Mouse (Mus musculus) E14TG2a.4 (cell line): ENCODE results near the gene Gart.
A peak's percentile ranks its signal among the peaks of the same experiment; 100 is the strongest.

Experiments used
- H3K27me3 ChIP-seq: 2 replicates; pipeline ENCODE4 v1.6.1; 2014; ENCODE audit warnings: low read length, control low read depth; ENCODE audit not compliant: insufficient read depth
- H3K36me3 ChIP-seq: 2 replicates; pipeline ENCODE4 v1.6.1; 2014; ENCODE audit warnings: low read length, control low read depth; ENCODE audit not compliant: insufficient read depth
- H3K4me1 ChIP-seq: replicated peaks from 2 replicates; pipeline ENCODE4 v1.6.1; 2014; ENCODE audit warnings: low read depth, low read length, control low read depth
- H3K4me3 ChIP-seq: replicated peaks from 2 replicates; pipeline ENCODE4 v1.5.1; 2014; ENCODE audit warnings: mild to moderate bottlenecking, low read length
- H3K9me3 ChIP-seq: 2 replicates; pipeline ENCODE4 v1.6.1; 2014; ENCODE audit warnings: low read length, control low read depth
- CTCF ChIP-seq: conservative IDR thresholded peaks from 2 replicates; pipeline ENCODE4 v1.5.1; 2014; ENCODE audit warnings: low read length
- NANOG ChIP-seq: IDR thresholded peaks from 2 replicates; pipeline ENCODE4 v1.6.1; 2014; ENCODE audit warnings: borderline replicate concordance, low read length, mixed read lengths
- POU5F1 ChIP-seq: IDR thresholded peaks from 2 replicates; pipeline ENCODE4 v1.6.1; 2014; ENCODE audit warnings: low read length, borderline replicate concordance

Gene Gart

GRCm38 (mm10) chr16:91644901-91645300 is 1.9 kb downstream of the Gart start:
- peaks cover 41% of the 10 kb centered on the region for H3K4me1 ChIP-seq

GRCm38 (mm10) chr16:91640171-91640570 is 6.6 kb downstream of the Gart start:
- no peaks in the 10 kb centered on the region for H3K9me3 ChIP-seq
- H3K27me3 ChIP-seq = no peaks in the 10 kb centered on the region
- TF ChIP-seq CTCF (no peak), POU5F1 (no peak), NANOG (no peak)
- no peak overlapping the region for H3K4me3 ChIP-seq
- H3K4me1 ChIP-seq = peaks cover 51% of the 10 kb centered on the region
- peaks cover 99% of the 10 kb centered on the region for H3K36me3 ChIP-seq

More at GRCm38 (mm10) chr16:91644901-91645300, 1.9 kb downstream of the Gart start:
- Histone ChIP-seq H3K9me3 (no peaks in the 10 kb centered on the region), H3K4me3 (peak overlapping the region; percentile 66), H3K27me3 (no peaks in the 10 kb centered on the region), H3K36me3 (peaks cover 53% of the 10 kb centered on the region)
- TF ChIP-seq POU5F1 (no peak), NANOG (no peak), CTCF (no peak)

GRCm38 (mm10) chr16:91639636-91640035 is 7.1 kb downstream of the Gart start:
- Histone ChIP-seq H3K9me3 (no peaks in the 10 kb centered on the region), H3K4me3 (no peak overlapping the region), H3K36me3 (peaks cover 100% of the 10 kb centered on the region), H3K4me1 (peaks cover 49% of the 10 kb centered on the region), H3K27me3 (no peaks in the 10 kb centered on the region)
- no peak for TF ChIP-seq CTCF
- no peak for TF ChIP-seq NANOG
- no peak for TF ChIP-seq POU5F1

DNA sequence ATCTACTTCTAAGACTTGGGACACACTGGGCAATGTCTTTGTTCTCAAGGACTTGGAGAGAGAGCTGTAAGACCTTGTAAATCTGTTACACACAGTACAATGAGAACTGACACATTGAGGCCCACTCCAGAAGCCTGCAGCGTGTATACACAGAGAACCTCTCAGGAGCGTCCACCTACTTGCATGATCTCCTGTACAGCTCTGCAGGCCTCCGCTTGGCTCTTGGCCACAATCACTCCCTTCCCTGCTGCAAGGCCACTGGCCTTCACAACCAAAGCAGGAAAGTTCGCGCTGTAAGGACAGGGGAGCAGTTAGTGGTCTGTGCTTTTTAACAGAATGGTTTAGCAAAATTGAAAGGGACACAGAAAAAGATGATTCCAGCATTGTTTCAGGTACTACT is 7.6 kb downstream of the Gart start:
- Histone ChIP-seq H3K27me3 (no peaks in the 10 kb centered on the region), H3K9me3 (no peaks in the 10 kb centered on the region), H3K4me1 (peaks cover 45% of the 10 kb centered on the region), H3K36me3 (peaks cover 100% of the 10 kb centered on the region), H3K4me3 (no peak overlapping the region)
- TF ChIP-seq NANOG = no peak
- TF ChIP-seq POU5F1 = no peak

DNA sequence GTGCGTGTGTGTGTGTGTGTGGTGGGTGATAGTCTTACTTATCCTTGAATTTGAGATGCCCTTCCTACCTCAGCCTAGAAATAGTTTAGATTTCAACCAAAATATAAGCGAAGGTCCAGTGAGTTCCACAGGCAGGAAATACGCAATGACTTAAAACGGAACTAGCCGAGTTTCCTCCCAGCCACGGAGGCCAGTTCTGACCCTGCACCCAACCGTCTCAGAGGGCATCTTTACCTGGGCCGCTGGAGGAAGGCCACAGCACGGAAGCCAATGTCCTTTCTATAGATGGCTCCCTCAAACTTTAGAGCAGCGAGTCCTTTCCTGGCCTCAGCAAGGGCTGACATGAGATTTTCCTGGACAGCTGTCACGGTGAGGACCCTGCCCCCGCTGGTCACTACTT is 13.1 kb downstream of the Gart start:
- H3K4me3 ChIP-seq = no peak overlapping the region
- H3K36me3 ChIP-seq = peaks cover 100% of the 10 kb centered on the region
- no peak for TF ChIP-seq NANOG
- TF ChIP-seq CTCF = no peak
- TF ChIP-seq POU5F1 = no peak
- H3K9me3 ChIP-seq = no peaks in the 10 kb centered on the region
- H3K27me3 ChIP-seq = no peaks in the 10 kb centered on the region
- peaks cover 45% of the 10 kb centered on the region for H3K4me1 ChIP-seq

DNA sequence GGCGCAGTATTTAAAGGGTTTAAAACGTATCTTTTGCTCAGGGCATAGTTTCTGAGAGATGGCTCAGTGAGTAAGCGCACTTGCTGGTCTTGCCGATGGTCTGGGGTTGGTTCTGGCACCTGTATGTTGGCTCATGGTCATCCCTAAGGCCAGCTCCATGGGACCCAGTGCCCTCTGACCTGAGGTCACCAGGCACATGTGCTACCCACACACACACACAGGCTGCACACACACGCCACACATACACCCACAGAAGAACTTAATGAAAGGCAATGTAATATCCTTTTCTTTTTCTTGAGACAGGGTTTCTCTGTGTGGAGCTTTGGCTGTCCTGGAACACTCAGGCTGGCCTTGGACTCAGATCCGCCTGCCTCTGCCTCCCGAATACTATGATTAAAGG is 13.8 kb downstream of the Gart start:
- no peak overlapping the region for H3K4me3 ChIP-seq
- H3K9me3 ChIP-seq = no peaks in the 10 kb centered on the region
- TF ChIP-seq NANOG (no peak), CTCF (no peak), POU5F1 (no peak)
- H3K27me3 ChIP-seq = no peaks in the 10 kb centered on the region
- peaks cover 45% of the 10 kb centered on the region for H3K4me1 ChIP-seq
- H3K36me3 ChIP-seq = peaks cover 100% of the 10 kb centered on the region

GRCm38 (mm10) chr16:91632439-91632838 is 14.3 kb downstream of the Gart start:
- Histone ChIP-seq H3K27me3 (no peaks in the 10 kb centered on the region), H3K36me3 (peaks cover 100% of the 10 kb centered on the region)
- no peak for TF ChIP-seq NANOG
- TF ChIP-seq POU5F1 = no peak
- TF ChIP-seq CTCF = no peak

GRCm38 (mm10) chr16:91630584-91630983 is 16.2 kb downstream of the Gart start:
- Histone ChIP-seq H3K27me3 (no peaks in the 10 kb centered on the region), H3K4me3 (no peak overlapping the region), H3K36me3 (peaks cover 100% of the 10 kb centered on the region), H3K9me3 (no peaks in the 10 kb centered on the region), H3K4me1 (peaks cover 31% of the 10 kb centered on the region)
- no peak for TF ChIP-seq POU5F1
- no peak for TF ChIP-seq NANOG
- TF ChIP-seq CTCF = no peak

More at GRCm38 (mm10) chr16:91632439-91632838, 14.3 kb downstream of the Gart start:
- H3K4me3 ChIP-seq = no peak overlapping the region
- H3K9me3 ChIP-seq = no peaks in the 10 kb centered on the region
- H3K4me1 ChIP-seq = peaks cover 43% of the 10 kb centered on the region

- H3K4me3 ChIP-seq = no peak overlapping the region
- H3K4me1 ChIP-seq = peaks cover 33% of the 10 kb centered on the region
- H3K36me3 ChIP-seq = peaks cover 100% of the 10 kb centered on the region
- no peaks in the 10 kb centered on the region for H3K9me3 ChIP-seq
- no peaks in the 10 kb centered on the region for H3K27me3 ChIP-seq
- TF ChIP-seq NANOG (no peak), POU5F1 (no peak), CTCF (no peak)
Observed at GRCm38 (mm10) chr16:91629749-91630148, 17.0 kb downstream of the Gart start.
